Mouse (Mus musculus): ENCODE results near the gene Zfp365. TPM values are rescaled to one million over a fixed set of nuclear protein-coding genes. Genes with fewer than 3 reads are reported as not detected.

Gene Zfp365
- total and polyA plus RNA-seq, 3 experiments, result 1.0 to 4.0 (median 1.2) TPM

DNA sequence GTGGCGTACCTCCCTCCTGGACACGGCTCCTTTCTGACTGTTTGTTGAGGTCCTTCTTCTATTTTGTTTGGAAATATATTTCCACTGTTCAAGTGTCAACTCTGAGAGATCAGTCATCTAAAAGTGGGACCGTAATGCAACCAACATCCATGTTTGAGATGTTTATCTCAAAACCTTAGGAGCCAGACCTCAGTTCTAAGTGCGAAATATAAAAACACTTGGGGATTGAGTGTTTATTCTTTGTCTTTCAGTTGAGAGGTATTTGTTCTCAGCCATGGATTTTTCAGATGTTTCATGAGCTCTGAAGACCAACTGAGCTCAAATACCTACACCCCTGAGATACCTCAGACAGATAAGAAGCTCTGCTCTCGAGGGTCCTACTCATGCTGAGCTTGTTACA, 25.3 kb upstream of the Zfp365 start:
- no peak for TF ChIP-seq GABPA (IDR thresholded peaks at IDR 0.05; ENCODE audit: insufficient replicate concordance, low read depth, low read length)
- TF ChIP-seq ZNF384 (IDR thresholded peaks at IDR 0.05; ENCODE audit: low read depth, low read length), result no peak
- TF ChIP-seq MYC (IDR thresholded peaks at IDR 0.05; ENCODE audit: low read depth, low read length), result no peak
- TF ChIP-seq CHD1 (IDR thresholded peaks at IDR 0.05; ENCODE audit: low read depth, low read length), result no peak
- TF ChIP-seq TBP (conservative IDR thresholded peaks at IDR 0.05; ENCODE audit: low read depth, low read length), result no peak
- no peak for TF ChIP-seq TCF12 (IDR thresholded peaks at IDR 0.05; ENCODE audit: low read depth, low read length)
- TF ChIP-seq PAX5 (IDR thresholded peaks at IDR 0.05; ENCODE audit: low read length), result no peak
- TF ChIP-seq ETS1 (conservative IDR thresholded peaks at IDR 0.05; ENCODE audit: low read depth, low read length), result no peak
- no peak for TF ChIP-seq CTCF (conservative IDR thresholded peaks at IDR 0.05 in 1 of 2, IDR thresholded peaks at IDR 0.05 in 1 of 2; ENCODE audit: low read depth in 2 of 2, low read length in 2 of 2)
- TF ChIP-seq ZC3H11A (IDR thresholded peaks at IDR 0.05; ENCODE audit: low read depth, low read length), result no peak
- no peak for TF ChIP-seq EP300 (IDR thresholded peaks at IDR 0.05; ENCODE audit: low read length)
- H3K9me3 ChIP-seq (replicated peaks; ENCODE audit: low read length), result no peaks in the 10 kb centered on the region
- dilution Hi-C loops (cut with MboI; ENCODE audit: extremely low pct_ligation_motif_present, extremely low pct_unique_long_range_greater_than_20kb, low sequenced_read_pairs) (no loop called here), in situ Hi-C loops (cut with MboI; ENCODE audit: low pct_ligation_motif_present, low pct_unique_long_range_greater_than_20kb, low sequenced_read_pairs) (no loop called here)
- no peaks in the 10 kb centered on the region for H3K27me3 ChIP-seq (replicated peaks)
- DNase-seq (ENCODE audit: extremely low read depth), result no peak
- H3K9ac ChIP-seq (ENCODE audit: insufficient read depth, low read depth), result no peak overlapping the region
- no peaks in the 10 kb centered on the region for H3K79me2 ChIP-seq (replicated peaks; ENCODE audit: control insufficient read depth, extremely low read depth, insufficient read depth, poor library complexity, severe bottlenecking)
- H3K36me3 ChIP-seq (replicated peaks in 1 of 2; ENCODE audit: control insufficient read depth in 1 of 2, insufficient read depth in 1 of 2, low read length in 1 of 2), result no peaks in the 10 kb centered on the region
- no peak overlapping the region for H3K4me3 ChIP-seq (replicated peaks in 1 of 3; ENCODE audit: low read depth in 2 of 3, low read length in 2 of 3, poor library complexity in 1 of 3)
- H3K4me2 ChIP-seq (ENCODE audit: insufficient read depth, low read depth, poor library complexity, severe bottlenecking), result peak overlapping the region; percentile 19; the same call in 1 of the 2 replicates
- H3K27ac ChIP-seq (ENCODE audit: insufficient read depth, low read depth), result no peak overlapping the region; the same call in 1 of the 2 replicates
- H3K4me1 ChIP-seq (ENCODE audit: control insufficient read depth in 1 of 2, insufficient read depth in 2 of 2), result peaks cover 9% of the 10 kb centered on the region in 2 experiments; a peak in 3 of 4 replicates

DNA sequence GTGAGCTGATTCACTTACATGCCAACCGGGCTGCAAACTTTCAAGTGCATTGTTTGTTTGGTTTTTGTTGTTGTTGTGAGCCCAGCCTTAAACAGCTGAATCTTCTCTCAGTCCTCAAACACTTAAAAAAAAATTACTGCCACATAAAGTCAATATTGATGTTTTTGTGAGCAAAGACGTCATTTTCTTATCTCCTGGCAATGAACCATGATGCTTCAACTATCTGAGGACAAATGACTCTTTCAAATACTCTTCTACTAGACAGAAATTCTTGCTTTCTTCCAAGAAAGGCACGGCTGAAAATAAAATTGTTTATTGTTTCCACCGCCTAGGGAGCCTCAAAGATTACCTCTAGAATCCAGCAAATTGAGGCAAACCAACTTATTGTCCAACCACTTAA, 24.5 kb upstream of the Zfp365 start:
- dilution Hi-C loops (cut with MboI; ENCODE audit: extremely low pct_ligation_motif_present, extremely low pct_unique_long_range_greater_than_20kb, low sequenced_read_pairs) (no loop called here), in situ Hi-C loops (cut with MboI; ENCODE audit: low pct_ligation_motif_present, low pct_unique_long_range_greater_than_20kb, low sequenced_read_pairs) (no loop called here)
- H3K4me1 ChIP-seq (ENCODE audit: control insufficient read depth in 1 of 2, insufficient read depth in 2 of 2), result peaks cover 8 to 9% of the 10 kb centered on the region in 2 experiments; a peak in 3 of 4 replicates

More for the DNA sequence above, 24.5 kb upstream of the Zfp365 start:
- H3K4me2 ChIP-seq (ENCODE audit: insufficient read depth, low read depth, poor library complexity, severe bottlenecking), result no peak overlapping the region
- no peaks in the 10 kb centered on the region for H3K27me3 ChIP-seq (replicated peaks)
- no peak overlapping the region for H3K27ac ChIP-seq (ENCODE audit: insufficient read depth, low read depth)
- no peak overlapping the region for H3K9ac ChIP-seq (ENCODE audit: insufficient read depth, low read depth)
- no peaks in the 10 kb centered on the region for H3K9me3 ChIP-seq (replicated peaks; ENCODE audit: low read length)
- no peaks in the 10 kb centered on the region for H3K79me2 ChIP-seq (replicated peaks; ENCODE audit: control insufficient read depth, extremely low read depth, insufficient read depth, poor library complexity, severe bottlenecking)
- no peaks in the 10 kb centered on the region for H3K36me3 ChIP-seq (replicated peaks in 1 of 2; ENCODE audit: control insufficient read depth in 1 of 2, insufficient read depth in 1 of 2, low read length in 1 of 2)
- no peak overlapping the region for H3K4me3 ChIP-seq (replicated peaks in 1 of 3; ENCODE audit: low read depth in 2 of 3, low read length in 2 of 3, poor library complexity in 1 of 3)
- TF ChIP-seq SIN3A (IDR thresholded peaks at IDR 0.05; ENCODE audit: low read length) (no peak), MAZ (IDR thresholded peaks at IDR 0.05; ENCODE audit: low read depth, low read length) (no peak), ZMIZ1 (IDR thresholded peaks at IDR 0.05; ENCODE audit: low read depth, low read length) (no peak), TCF12 (IDR thresholded peaks at IDR 0.05; ENCODE audit: low read depth, low read length) (no peak), RAD21 (IDR thresholded peaks at IDR 0.05; ENCODE audit: low read depth, low read length) (no peak), CHD2 (IDR thresholded peaks at IDR 0.05; ENCODE audit: low read length) (no peak), ZC3H11A (IDR thresholded peaks at IDR 0.05; ENCODE audit: low read depth, low read length) (no peak), MAFK (IDR thresholded peaks at IDR 0.05; ENCODE audit: insufficient replicate concordance, low read length) (no peak), JUND (conservative IDR thresholded peaks at IDR 0.05; ENCODE audit: low read depth, low read length) (no peak), HCFC1 (IDR thresholded peaks at IDR 0.05; ENCODE audit: low read depth, low read length) (no peak), PAX5 (IDR thresholded peaks at IDR 0.05; ENCODE audit: low read length) (no peak), ZKSCAN1 (IDR thresholded peaks at IDR 0.05; ENCODE audit: borderline replicate concordance, low read depth, low read length) (no peak)
- DNase-seq (ENCODE audit: extremely low read depth), result no peak
